Mouse (Mus musculus): ENCODE measurements around the gene Zfp526. TPM values are rescaled to one million over a fixed set of nuclear protein-coding genes. Genes with fewer than 3 reads are reported as not detected.

Zfp526 gene
- polyA plus RNA-seq, 1 experiment from 2014 or later: 4.0 TPM

- Histone ChIP-seq H3K27ac (ENCODE audit: low read depth, low read length) (peak overlapping the region; percentile 97), H3K9ac (ENCODE audit: low read depth, low read length) (peak overlapping the region; percentile 60; the same call in 1 of the 2 replicates), H3K36me3 (ENCODE audit: control insufficient read depth, insufficient read depth, low read length) (peaks cover 18% of the 10 kb centered on the region; the same call in 1 of the 2 replicates), H3K4me3 (ENCODE audit: low read depth, low read length) (no peak overlapping the region), H3K4me2 (peak overlapping the region; percentile 59), H3K4me1 (replicated peaks; ENCODE audit: control insufficient read depth, insufficient read depth, low read length) (peaks cover 58% of the 10 kb centered on the region), H3K9me3 (ENCODE audit: control insufficient read depth, low read length) (no peaks in the 10 kb centered on the region), H3K27me3 (replicated peaks; ENCODE audit: control insufficient read depth, insufficient read depth, low read length) (no peaks in the 10 kb centered on the region)
- 88% methylated on average over 38 of the region's 38 CpGs for WGBS
- no peak for ATAC-seq (replicated peaks; ENCODE audit: low FRiP score)
- no peak for DNase-seq (ENCODE audit: low spot score)
Observed at GRCm38 (mm10) chr7:25272445-25273258, 51.4 kb downstream of the Zfp526 start.

- Histone ChIP-seq H3K4me2 (peak overlapping the region; percentile 59), H3K9me3 (ENCODE audit: control insufficient read depth, low read length) (no peaks in the 10 kb centered on the region), H3K9ac (ENCODE audit: low read depth, low read length) (peak overlapping the region; percentile 60), H3K36me3 (ENCODE audit: control insufficient read depth, insufficient read depth, low read length) (peaks cover 18% of the 10 kb centered on the region; the same call in 1 of the 2 replicates), H3K27me3 (replicated peaks; ENCODE audit: control insufficient read depth, insufficient read depth, low read length) (no peaks in the 10 kb centered on the region), H3K4me3 (ENCODE audit: low read depth, low read length) (peak overlapping the region; percentile 0; the same call in 1 of the 2 replicates), H3K27ac (ENCODE audit: low read depth, low read length) (peak overlapping the region; percentile 97), H3K4me1 (replicated peaks; ENCODE audit: control insufficient read depth, insufficient read depth, low read length) (peaks cover 60% of the 10 kb centered on the region)
- DNase-seq (ENCODE audit: low spot score): no peak
- WGBS: 79% methylated on average over 22 of the region's 22 CpGs
- ATAC-seq (replicated peaks; ENCODE audit: low FRiP score): peak; percentile 80
Observed at GRCm38 (mm10) chr7:25273259-25274241, 52.3 kb downstream of the Zfp526 start.

GRCm38 (mm10) chr7:25274571-25274970 lies 53.3 kb downstream of the Zfp526 start:
- 0 out of 2 replicates have a peak, but pooled peaks have one; percentile 14 for ATAC-seq (replicated peaks; ENCODE audit: low FRiP score)
- Histone ChIP-seq H3K4me3 (ENCODE audit: low read depth, low read length) (peak overlapping the region; percentile 0; the same call in 1 of the 2 replicates), H3K27me3 (replicated peaks; ENCODE audit: control insufficient read depth, insufficient read depth, low read length) (no peaks in the 10 kb centered on the region), H3K36me3 (ENCODE audit: control insufficient read depth, insufficient read depth, low read length) (peaks cover 18% of the 10 kb centered on the region; the same call in 1 of the 2 replicates), H3K4me1 (replicated peaks; ENCODE audit: control insufficient read depth, insufficient read depth, low read length) (peaks cover 52% of the 10 kb centered on the region), H3K9ac (ENCODE audit: low read depth, low read length) (peak overlapping the region; percentile 60), H3K27ac (ENCODE audit: low read depth, low read length) (peak overlapping the region; percentile 97), H3K4me2 (peak overlapping the region; percentile 59), H3K9me3 (ENCODE audit: control insufficient read depth, low read length) (no peaks in the 10 kb centered on the region)
- WGBS: 34% methylated on average over 5 of the region's 5 CpGs
- DNase-seq (ENCODE audit: low spot score): no peak

GRCm38 (mm10) chr7:25274996-25275395 lies 53.8 kb downstream of the Zfp526 start:
- H3K9ac ChIP-seq (ENCODE audit: low read depth, low read length): peak overlapping the region; percentile 60
- peak overlapping the region; percentile 97 for H3K27ac ChIP-seq (ENCODE audit: low read depth, low read length)
- 84% methylated on average over 3 of the region's 3 CpGs for WGBS

GRCm38 (mm10) chr7:25275555-25276298 lies 54.5 kb downstream of the Zfp526 start:
- no peak for ATAC-seq (replicated peaks; ENCODE audit: low FRiP score)
- no peak overlapping the region; the same call in 1 of the 2 replicates for H3K4me3 ChIP-seq (ENCODE audit: low read depth, low read length)
- peak overlapping the region; percentile 16 for H3K4me2 ChIP-seq
- H3K27ac ChIP-seq (ENCODE audit: low read depth, low read length): peak overlapping the region; percentile 29; the same call in 1 of the 2 replicates
- peaks cover 18% of the 10 kb centered on the region; the same call in 1 of the 2 replicates for H3K36me3 ChIP-seq (ENCODE audit: control insufficient read depth, insufficient read depth, low read length)
- peak overlapping the region; percentile 45 for H3K9ac ChIP-seq (ENCODE audit: low read depth, low read length)
- 65% methylated on average over 9 of the region's 9 CpGs for WGBS
- no peak for DNase-seq (ENCODE audit: low spot score)
- no peaks in the 10 kb centered on the region for H3K27me3 ChIP-seq (replicated peaks; ENCODE audit: control insufficient read depth, insufficient read depth, low read length)
- peaks cover 57% of the 10 kb centered on the region for H3K4me1 ChIP-seq (replicated peaks; ENCODE audit: control insufficient read depth, insufficient read depth, low read length)
- H3K9me3 ChIP-seq (ENCODE audit: control insufficient read depth, low read length): no peaks in the 10 kb centered on the region

More at GRCm38 (mm10) chr7:25274996-25275395, 53.8 kb downstream of the Zfp526 start:
- Histone ChIP-seq H3K4me3 (ENCODE audit: low read depth, low read length) (no peak overlapping the region; the same call in 1 of the 2 replicates), H3K4me2 (peak overlapping the region; percentile 59), H3K9me3 (ENCODE audit: control insufficient read depth, low read length) (no peaks in the 10 kb centered on the region), H3K4me1 (replicated peaks; ENCODE audit: control insufficient read depth, insufficient read depth, low read length) (peaks cover 52% of the 10 kb centered on the region), H3K36me3 (ENCODE audit: control insufficient read depth, insufficient read depth, low read length) (peaks cover 18% of the 10 kb centered on the region; the same call in 1 of the 2 replicates), H3K27me3 (replicated peaks; ENCODE audit: control insufficient read depth, insufficient read depth, low read length) (no peaks in the 10 kb centered on the region)
- ATAC-seq (replicated peaks; ENCODE audit: low FRiP score) (no peak), DNase-seq (ENCODE audit: low spot score) (no peak)

Small RNA genes lying within 50 kb of the gene (microRNA-seq; reads per million reads assigned to microRNA genes)
- gene Mir7048 (ENCODE audit: borderline number of aligned reads): not detected

Other genes with a start within 250 kb of the Zfp526 start
- 91.3 and 101 TPM in 2 replicates for gene Rabac1, start 248.7 kb upstream of the Zfp526 start, polyA plus RNA-seq (2014; fragmentation: Nextera tagmentation; extraction: Ambion mirVana)
- 1.4 and 1.5 TPM in 2 replicates for gene Atp1a3, start 215.5 kb upstream of the Zfp526 start, polyA plus RNA-seq (2014; fragmentation: Nextera tagmentation; extraction: Ambion mirVana)
- gene Grik5, start 149.1 kb upstream of the Zfp526 start, polyA plus RNA-seq (2014; fragmentation: Nextera tagmentation; extraction: Ambion mirVana): 3.5 and 5.3 TPM in 2 replicates
- 22.8 and 23.1 TPM in 2 replicates for gene Zfp574, start 148.9 kb upstream of the Zfp526 start, polyA plus RNA-seq (2014; fragmentation: Nextera tagmentation; extraction: Ambion mirVana)
- gene Pou2f2, start 41.7 kb upstream of the Zfp526 start, polyA plus RNA-seq (2014; fragmentation: Nextera tagmentation; extraction: Ambion mirVana): 2.2 and 3.2 TPM in 2 replicates
- 19.6 and 21.1 TPM in 2 replicates for gene Dedd2, start 810 bp upstream of the Zfp526 start, polyA plus RNA-seq (2014; fragmentation: Nextera tagmentation; extraction: Ambion mirVana)
- 11.0 and 13.0 TPM in 2 replicates for gene Gsk3a, start 16.4 kb downstream of the Zfp526 start, polyA plus RNA-seq (2014; fragmentation: Nextera tagmentation; extraction: Ambion mirVana)
- 13.8 and 16.4 TPM in 2 replicates for gene Erf, start 29.3 kb downstream of the Zfp526 start, polyA plus RNA-seq (2014; fragmentation: Nextera tagmentation; extraction: Ambion mirVana)
- 21.6 and 25.2 TPM in 2 replicates for gene Cic, start 46.3 kb downstream of the Zfp526 start, polyA plus RNA-seq (2014; fragmentation: Nextera tagmentation; extraction: Ambion mirVana)
- 104 and 106 TPM in 2 replicates for gene Pafah1b3, start 76.6 kb downstream of the Zfp526 start, polyA plus RNA-seq (2014; fragmentation: Nextera tagmentation; extraction: Ambion mirVana)
- gene Prr19, start 80.0 kb downstream of the Zfp526 start, polyA plus RNA-seq (2014; fragmentation: Nextera tagmentation; extraction: Ambion mirVana): 0.32 and 0.68 TPM in 2 replicates
- 0.16 and 0.32 TPM in 2 replicates for gene Tmem145, start 84.7 kb downstream of the Zfp526 start, polyA plus RNA-seq (2014; fragmentation: Nextera tagmentation; extraction: Ambion mirVana)
- gene Megf8, start 95.7 kb downstream of the Zfp526 start, polyA plus RNA-seq (2014; fragmentation: Nextera tagmentation; extraction: Ambion mirVana): 5.1 and 5.5 TPM in 2 replicates
- not detected in 2 replicates for gene Cnfn, start 148.3 kb downstream of the Zfp526 start, polyA plus RNA-seq (2014; fragmentation: Nextera tagmentation; extraction: Ambion mirVana)
- gene Lipe, start 177.3 kb downstream of the Zfp526 start, polyA plus RNA-seq (2014; fragmentation: Nextera tagmentation; extraction: Ambion mirVana): 2.3 and 2.5 TPM in 2 replicates
- 0.38 TPM in 1 of 2 replicates, not detected in the other for gene Cxcl17, start 191.5 kb downstream of the Zfp526 start, polyA plus RNA-seq (2014; fragmentation: Nextera tagmentation; extraction: Ambion mirVana)

Data from liver, embryonic 11.5 days (tissue).